8 mouse cellular contexts compared by ENCODE assay signal in genomic region chr10:94036375-94036758, GRCm38 (mm10). TPM values are rescaled to one million over a fixed set of nuclear protein-coding genes. Genes with fewer than 3 reads are reported as not detected.
DNase-seq lines count a peak whose midpoint lies in the region; ATAC-seq and TF ChIP-seq lines count a peak whose summit lies in the region.

No protein-coding gene starts in this region.

- no peak; the same call in 1 of the 2 replicates for ATAC-seq in heart, embryonic 12.5 days (ENCODE audit: insufficient number of reproducible peaks, low FRiP score)
- ATAC-seq in hindbrain, postnatal 0 days = peak; percentile 16
- peak; percentile 63 for ATAC-seq in neural tube, embryonic 12.5 days (ENCODE audit: low FRiP score, low read depth)
- no peak for ATAC-seq in monocyte, adult 5-6 weeks (replicated peaks; ENCODE audit: insufficient number of reproducible peaks, low FRiP score, low TSS enrichment, poor library complexity, severe bottlenecking)

- TF ChIP-seq CTCF in hindbrain, postnatal 0 days (IDR thresholded peaks at IDR 0.05; ENCODE audit: low read depth) = no peak

- peak overlapping the region; percentile 89 for H3K4me3 ChIP-seq in heart, embryonic 12.5 days
- peak overlapping the region; percentile 67 for H3K4me3 ChIP-seq in hindbrain, postnatal 0 days (ENCODE audit: low read length)
- peak overlapping the region; percentile 86 for H3K4me3 ChIP-seq in neural tube, embryonic 12.5 days

- H3K9ac ChIP-seq in heart, embryonic 12.5 days = peak overlapping the region; percentile 81
- H3K9ac ChIP-seq in hindbrain, postnatal 0 days (replicated peaks; ENCODE audit: low read length) = peak overlapping the region; percentile 72
- peak overlapping the region; percentile 84 for H3K9ac ChIP-seq in neural tube, embryonic 12.5 days

- peaks cover 9% of the 10 kb centered on the region for H3K4me1 ChIP-seq in heart, embryonic 12.5 days (replicated peaks)
- H3K4me1 ChIP-seq in hindbrain, postnatal 0 days (ENCODE audit: insufficient read depth, low read length) = peaks cover 15% of the 10 kb centered on the region
- H3K4me1 ChIP-seq in neural tube, embryonic 12.5 days = peaks cover 15% of the 10 kb centered on the region

- no peaks in the 10 kb centered on the region for H3K27me3 ChIP-seq in heart, embryonic 12.5 days (replicated peaks)
- H3K27me3 ChIP-seq in hindbrain, postnatal 0 days (ENCODE audit: insufficient read depth, low read length) = no peaks in the 10 kb centered on the region
- no peaks in the 10 kb centered on the region for H3K27me3 ChIP-seq in neural tube, embryonic 12.5 days (replicated peaks)

- H3K36me3 ChIP-seq in heart, embryonic 12.5 days = 0 out of 2 replicates have a peak, but pooled peaks cover 2% of the 10 kb centered on the region
- no peaks in the 10 kb centered on the region for H3K36me3 ChIP-seq in hindbrain, postnatal 0 days (ENCODE audit: insufficient read depth, low read length)
- H3K36me3 ChIP-seq in neural tube, embryonic 12.5 days = no peaks in the 10 kb centered on the region; the same call in 1 of the 2 replicates

- H3K4me2 ChIP-seq in heart, embryonic 12.5 days = peak overlapping the region; percentile 71
- H3K4me2 ChIP-seq in hindbrain, postnatal 0 days (ENCODE audit: low read depth, low read length) = peak overlapping the region; percentile 72
- peak overlapping the region; percentile 70 for H3K4me2 ChIP-seq in neural tube, embryonic 12.5 days (replicated peaks)

- WGBS in heart, embryonic 12.5 days = under 1% methylated on average over 32 of the region's 32 CpGs
- under 1% methylated on average over 19 of the region's 32 CpGs for WGBS in hindbrain, postnatal 0 days
- under 1% methylated on average over 32 of the region's 32 CpGs for WGBS in neural tube, embryonic 12.5 days

- peak overlapping the region; percentile 62; the same call in 1 of the 2 replicates for H3K27ac ChIP-seq in heart, embryonic 12.5 days (ENCODE audit: poor library complexity, severe bottlenecking)
- H3K27ac ChIP-seq in hindbrain, postnatal 0 days = peak overlapping the region; percentile 74; the same call in 1 of the 2 replicates
- peak overlapping the region; percentile 62; the same call in 1 of the 2 replicates for H3K27ac ChIP-seq in neural tube, embryonic 12.5 days

- no peak for DNase-seq in heart, postnatal 14 days
- peak; percentile 70 for DNase-seq in A20 (ENCODE audit: low read depth, low spot score)
- DNase-seq in c-Kit-negative CD71-positive TER-119-positive erythroid progenitor cells, embryonic 14.5 days (ENCODE audit: low read depth, low spot score) = peak; percentile 38
- DNase-seq in hindbrain, postnatal 0 days (ENCODE audit: low spot score) = peak; percentile 58
- DNase-seq in cerebellum, postnatal 4 days (ENCODE audit: low spot score in 2 of 2) = no peak

- intact Hi-C loops in heart, postnatal 14 days (cut with DNase I) = loop anchor here (1.0 kb wide), 1 partner anchor 80 kb away; no protein-coding TSS in a partner anchor

- H3K9me3 ChIP-seq in heart, embryonic 12.5 days (replicated peaks) = no peaks in the 10 kb centered on the region
- H3K9me3 ChIP-seq in hindbrain, postnatal 0 days (ENCODE audit: low read length) = no peaks in the 10 kb centered on the region
- H3K9me3 ChIP-seq in neural tube, embryonic 12.5 days = no peaks in the 10 kb centered on the region

RNA-seq across cellular contexts. Expression of gene Fgd6, which starts 0.6 kb away (rescaled TPM):
- polyA plus RNA-seq in heart, embryonic 12.5 days (2016; fragmentation: Nextera tagmentation; extraction: Ambion mirVana) = 3.7 and 4.0 TPM in 2 replicates
- total RNA-seq in heart, postnatal 14 days (2021) = 1 to 10 TPM; 6.9 to 7.3 TPM
- 4.7 and 5.2 TPM in 2 replicates for total RNA-seq in hindbrain, postnatal 0 days (2014; rRNA removed)
- polyA plus RNA-seq in hindbrain, postnatal 0 days (2015; fragmentation: Nextera tagmentation; extraction: Ambion mirVana) = 1.9 and 2.0 TPM in 2 replicates
- 4.0 and 4.1 TPM in 2 replicates for polyA plus RNA-seq in neural tube, embryonic 12.5 days (2016; fragmentation: Nextera tagmentation; extraction: Ambion mirVana)
- 1.5 to 3.0 TPM (median 2.9 TPM) in 3 replicates for total RNA-seq in monocyte, adult 5-6 weeks (2017)

RNA-seq across cellular contexts. Expression of gene Vezt, which starts 0.8 kb away (rescaled TPM):
- polyA plus RNA-seq in heart, embryonic 12.5 days (2016; fragmentation: Nextera tagmentation; extraction: Ambion mirVana) = 29.4 and 30.5 TPM in 2 replicates
- total RNA-seq in heart, postnatal 14 days (2021) = 10 to 100 TPM; 34.9 to 35.3 TPM
- 38.6 and 51.6 TPM in 2 replicates for total RNA-seq in hindbrain, postnatal 0 days (2014; rRNA removed)
- polyA plus RNA-seq in hindbrain, postnatal 0 days (2015; fragmentation: Nextera tagmentation; extraction: Ambion mirVana) = 33.3 and 34.4 TPM in 2 replicates
- polyA plus RNA-seq in neural tube, embryonic 12.5 days (2016; fragmentation: Nextera tagmentation; extraction: Ambion mirVana) = 47.9 and 56.2 TPM in 2 replicates
- 3.3 to 7.3 TPM (median 3.7 TPM) in 3 replicates for total RNA-seq in monocyte, adult 5-6 weeks (2017)

Comparison
In these comparisons a context has a peak if more than half of its experiments do, and no peak if none do; other contexts are left out.
1. ATAC-seq: peak in hindbrain, postnatal 0 days (single experiment) and neural tube, embryonic 12.5 days (single experiment); none in heart, embryonic 12.5 days (single experiment) and monocyte, adult 5-6 weeks (single experiment).
2. DNase-seq: peak in A20 (single experiment), c-Kit-negative CD71-positive TER-119-positive erythroid progenitor cells, embryonic 14.5 days (single experiment) and hindbrain, postnatal 0 days (single experiment); none in heart, postnatal 14 days (0 of 2) and cerebellum, postnatal 4 days (0 of 2).
3. Peak in every context shown above with its lines, with median percentiles within 50 percentile points of each other: H3K27ac ChIP-seq, H3K4me2 ChIP-seq, H3K4me3 ChIP-seq and H3K9ac ChIP-seq.